Mouse (Mus musculus): ENCODE measurements around the gene Lmbr1l.

DNA sequence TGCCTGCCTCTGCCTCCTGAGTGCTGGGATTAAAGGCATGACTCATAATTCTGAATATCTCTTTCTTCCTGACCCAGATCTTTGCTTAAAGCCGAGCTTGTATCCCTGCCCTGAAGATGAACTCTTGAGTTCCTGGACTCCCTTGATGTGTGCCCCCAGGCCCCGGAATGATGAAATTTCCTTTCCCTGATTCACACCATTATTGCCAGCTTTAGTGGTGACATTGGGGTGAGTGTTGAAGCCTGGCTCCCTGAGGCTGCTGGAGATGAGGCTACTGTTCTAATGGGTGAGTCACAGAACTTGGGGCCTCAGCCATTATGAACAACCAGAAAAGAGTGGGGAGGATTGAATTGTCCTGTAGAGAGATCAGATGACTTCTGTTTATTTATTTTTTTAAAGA lies 23.5 kb upstream of the Lmbr1l start:
- no peak for TF ChIP-seq CTCF (IDR thresholded peaks at IDR 0.05; ENCODE audit: control insufficient read depth, insufficient read depth, low read length)
- no peak for TF ChIP-seq POLR2A (IDR thresholded peaks at IDR 0.05; ENCODE audit: borderline replicate concordance, control insufficient read depth, low read depth, low read length)

All from bone marrow, adult 2 months (tissue).